Mouse (Mus musculus): ENCODE results near the gene Pde12. TPM values are rescaled to one million over a fixed set of nuclear protein-coding genes. Genes with fewer than 3 reads are reported as not detected.

The Pde12 gene
- polyA plus RNA-seq, 1 experiment = 3.9 TPM

GRCm38 (mm10) chr14:26645989-26646650 lies 23.6 kb downstream of the Pde12 start:
- Histone ChIP-seq H3K27me3 (replicated peaks; ENCODE audit: control insufficient read depth, insufficient read depth, low read length) (no peaks in the 10 kb centered on the region), H3K4me1 (ENCODE audit: control insufficient read depth, insufficient read depth, low read length) (no peaks in the 10 kb centered on the region; the same call in 1 of the 2 replicates), H3K4me3 (ENCODE audit: insufficient read depth, low read depth, low read length) (no peak overlapping the region), H3K36me3 (ENCODE audit: control insufficient read depth, insufficient read depth, low read length) (no peaks in the 10 kb centered on the region; the same call in 1 of the 2 replicates), H3K27ac (ENCODE audit: insufficient read depth, low read depth, low read length) (no peak overlapping the region)
- DNase-seq = no peak
- TF ChIP-seq CTCF (conservative IDR thresholded peaks at IDR 0.05; ENCODE audit: insufficient read depth, insufficient read length, low read depth, low read length) = no peak
- TF ChIP-seq POLR2A (IDR thresholded peaks at IDR 0.05; ENCODE audit: low read depth, low read length) = no peak
- WGBS = 68% methylated on average over 5 of the region's 5 CpGs

DNA sequence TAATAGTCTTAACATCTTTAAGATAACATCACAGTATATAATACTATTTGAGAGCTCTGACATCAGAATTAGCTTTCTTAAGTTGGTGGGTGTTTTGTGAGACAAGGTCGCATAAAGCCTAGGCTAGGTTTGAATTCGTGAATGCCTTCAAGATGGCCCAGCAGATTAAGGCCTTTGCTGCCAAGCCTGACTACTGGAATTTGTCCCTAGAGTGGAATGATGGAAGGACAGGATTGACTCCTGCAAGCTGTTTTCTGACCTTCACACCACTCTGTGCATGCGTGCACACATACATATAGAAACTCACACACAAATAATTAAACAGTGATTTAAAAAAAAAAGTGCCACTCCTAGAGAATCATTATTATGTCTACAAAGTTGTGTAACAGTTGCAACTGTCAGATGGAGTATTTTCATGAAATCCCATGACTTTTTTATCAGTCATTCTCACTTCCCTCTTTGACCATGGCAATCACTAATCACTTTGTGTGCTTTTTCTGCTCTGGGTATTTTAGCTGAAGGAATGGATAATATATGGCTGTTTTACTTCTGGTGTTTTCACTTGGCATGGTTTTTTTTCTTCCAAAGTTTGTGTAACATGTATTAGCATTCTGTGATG lies 26.6 kb downstream of the Pde12 start:
- no peak overlapping the region for H3K27ac ChIP-seq (ENCODE audit: insufficient read depth, low read depth, low read length)
- peak; percentile 35 for DNase-seq
- H3K27me3 ChIP-seq (replicated peaks; ENCODE audit: control insufficient read depth, insufficient read depth, low read length) = no peaks in the 10 kb centered on the region
- 37% methylated on average over 3 of the region's 3 CpGs for WGBS
- no peaks in the 10 kb centered on the region; the same call in 1 of the 2 replicates for H3K36me3 ChIP-seq (ENCODE audit: control insufficient read depth, insufficient read depth, low read length)
- no peak overlapping the region for H3K4me3 ChIP-seq (ENCODE audit: insufficient read depth, low read depth, low read length)
- TF ChIP-seq CTCF (conservative IDR thresholded peaks at IDR 0.05; ENCODE audit: insufficient read depth, insufficient read length, low read depth, low read length) (no peak), POLR2A (IDR thresholded peaks at IDR 0.05; ENCODE audit: low read depth, low read length) (no peak)
- peaks cover 4% of the 10 kb centered on the region; the same call in 1 of the 2 replicates for H3K4me1 ChIP-seq (ENCODE audit: control insufficient read depth, insufficient read depth, low read length)

DNA sequence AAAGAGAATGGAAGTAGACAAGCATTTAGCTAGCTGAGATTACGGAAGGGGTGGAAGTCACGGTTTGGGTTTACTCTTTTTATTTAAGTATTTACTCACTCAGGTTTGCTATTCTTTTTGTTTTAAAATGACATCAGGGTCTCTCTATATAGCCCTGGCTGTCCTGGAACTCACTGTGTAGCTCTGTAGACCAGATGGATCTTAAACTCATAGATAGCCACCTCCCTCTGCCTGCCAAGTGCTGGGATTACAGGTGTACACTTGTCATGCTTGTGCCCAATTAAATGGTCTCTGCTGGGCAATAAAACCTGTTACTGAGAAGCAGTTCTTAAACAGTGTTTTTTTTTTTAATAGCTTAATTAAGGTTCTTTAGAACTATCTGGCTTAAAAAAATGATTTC lies 29.7 kb downstream of the Pde12 start:
- peaks cover 7% of the 10 kb centered on the region; the same call in 1 of the 2 replicates for H3K4me1 ChIP-seq (ENCODE audit: control insufficient read depth, insufficient read depth, low read length)
- H3K27ac ChIP-seq (ENCODE audit: insufficient read depth, low read depth, low read length) = no peak overlapping the region
- DNase-seq = peak; percentile 38
- no peaks in the 10 kb centered on the region for H3K27me3 ChIP-seq (replicated peaks; ENCODE audit: control insufficient read depth, insufficient read depth, low read length)
- TF ChIP-seq POLR2A (IDR thresholded peaks at IDR 0.05; ENCODE audit: low read depth, low read length) (no peak), CTCF (conservative IDR thresholded peaks at IDR 0.05; ENCODE audit: insufficient read depth, insufficient read length, low read depth, low read length) (peak; percentile 33)
- H3K4me3 ChIP-seq (ENCODE audit: insufficient read depth, low read depth, low read length) = peak overlapping the region; percentile 20; the same call in 1 of the 2 replicates
- no peaks in the 10 kb centered on the region for H3K36me3 ChIP-seq (ENCODE audit: control insufficient read depth, insufficient read depth, low read length)
- WGBS = 18% methylated on average over 2 of the region's 2 CpGs

- WGBS = under 1% methylated on average over 11 of the region's 11 CpGs
Measured at GRCm38 (mm10) chr14:26639251-26639650, 30.4 kb downstream of the Pde12 start.

DNA sequence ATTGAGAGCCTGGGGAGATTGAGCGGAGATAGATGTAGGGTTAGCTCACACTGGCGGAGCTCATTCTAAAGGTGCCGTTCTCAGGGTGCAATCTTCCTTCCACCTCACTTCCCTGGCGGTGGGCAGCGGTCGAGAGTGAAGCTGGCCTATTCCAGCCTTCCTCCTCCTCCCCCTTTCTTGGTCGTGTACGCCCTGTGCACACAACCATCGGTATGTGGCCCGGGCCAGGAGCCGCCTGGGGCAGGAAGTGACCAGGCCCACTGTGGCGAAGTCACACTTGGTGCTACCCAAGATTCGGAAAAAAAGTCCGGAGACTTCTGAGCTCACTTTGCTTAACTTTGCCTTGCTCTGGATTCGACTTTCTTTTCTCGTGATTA lies 31.0 kb downstream of the Pde12 start:
- H3K27me3 ChIP-seq (replicated peaks; ENCODE audit: control insufficient read depth, insufficient read depth, low read length) = no peaks in the 10 kb centered on the region
- peak; percentile 77 for DNase-seq
- peak overlapping the region; percentile 84 for H3K4me3 ChIP-seq (ENCODE audit: insufficient read depth, low read depth, low read length)
- WGBS = under 1% methylated on average over 16 of the region's 16 CpGs
- TF ChIP-seq POLR2A (IDR thresholded peaks at IDR 0.05; ENCODE audit: low read depth, low read length) (peak; percentile 19), CTCF (conservative IDR thresholded peaks at IDR 0.05; ENCODE audit: insufficient read depth, insufficient read length, low read depth, low read length) (0 out of 2 replicates have a peak, but pooled peaks have one; percentile 4)
- no peaks in the 10 kb centered on the region for H3K36me3 ChIP-seq (ENCODE audit: control insufficient read depth, insufficient read depth, low read length)
- H3K4me1 ChIP-seq (ENCODE audit: control insufficient read depth, insufficient read depth, low read length) = peaks cover 7% of the 10 kb centered on the region; the same call in 1 of the 2 replicates
- peak overlapping the region; percentile 90 for H3K27ac ChIP-seq (ENCODE audit: insufficient read depth, low read depth, low read length)

More at GRCm38 (mm10) chr14:26639251-26639650, 30.4 kb downstream of the Pde12 start:
- H3K27ac ChIP-seq (ENCODE audit: insufficient read depth, low read depth, low read length) = peak overlapping the region; percentile 47
- H3K27me3 ChIP-seq (replicated peaks; ENCODE audit: control insufficient read depth, insufficient read depth, low read length) = no peaks in the 10 kb centered on the region
- H3K4me3 ChIP-seq (ENCODE audit: insufficient read depth, low read depth, low read length) = peak overlapping the region; percentile 85
- no peak for DNase-seq
- TF ChIP-seq CTCF (conservative IDR thresholded peaks at IDR 0.05; ENCODE audit: insufficient read depth, insufficient read length, low read depth, low read length) = no peak
- peaks cover 7% of the 10 kb centered on the region; the same call in 1 of the 2 replicates for H3K4me1 ChIP-seq (ENCODE audit: control insufficient read depth, insufficient read depth, low read length)
- H3K36me3 ChIP-seq (ENCODE audit: control insufficient read depth, insufficient read depth, low read length) = no peaks in the 10 kb centered on the region

DNA sequence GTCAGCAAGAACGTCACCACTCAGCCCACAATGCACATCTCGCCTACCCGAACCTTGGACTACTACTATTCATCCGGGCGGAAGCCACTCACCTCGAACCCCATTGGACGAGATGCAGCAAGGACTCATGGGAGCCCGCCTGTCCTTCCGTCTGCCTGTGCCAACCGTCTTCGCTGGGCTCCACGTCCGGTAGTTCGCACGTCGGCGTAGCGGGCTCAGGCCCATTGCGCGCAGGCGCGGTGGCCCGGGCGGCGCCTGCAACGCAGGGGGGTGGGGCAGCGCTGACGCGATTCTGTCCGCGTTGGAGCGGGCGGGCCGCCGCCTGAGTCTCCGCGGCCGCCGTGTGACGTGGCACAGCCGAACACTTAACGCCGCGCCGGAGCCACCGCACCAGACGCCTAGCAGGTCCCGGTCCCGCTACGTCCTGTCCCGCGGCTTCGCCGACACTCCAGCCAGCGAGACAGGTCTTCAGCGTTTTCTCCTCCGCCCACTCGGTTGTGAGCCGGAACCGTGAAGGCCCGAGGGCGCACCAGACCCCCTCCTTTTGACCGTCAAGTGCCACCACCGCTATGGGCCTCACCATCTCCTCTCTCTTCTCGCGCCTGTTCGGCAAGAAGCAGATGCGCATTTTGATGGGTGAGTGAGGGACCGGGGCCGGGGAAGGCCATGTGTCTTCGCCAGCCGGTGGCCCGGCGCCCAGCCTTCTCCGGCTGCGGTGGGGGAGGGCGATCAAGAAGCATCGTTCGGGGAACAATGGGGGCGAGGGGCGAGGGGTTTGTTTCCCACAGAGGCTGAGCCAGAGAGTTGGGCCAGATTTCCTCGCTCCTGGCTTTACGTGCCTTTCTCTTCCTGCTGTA lies 31.6 kb downstream of the Pde12 start, which contains the start of gene Arf4:
Gene Arf4 (plus strand): TSS at position 224 of the 857 bp plus-strand sequence.
- TF ChIP-seq POLR2A (IDR thresholded peaks at IDR 0.05; ENCODE audit: low read depth, low read length) (peak; percentile 89), CTCF (conservative IDR thresholded peaks at IDR 0.05; ENCODE audit: insufficient read depth, insufficient read length, low read depth, low read length) (no peak)
- WGBS = under 1% methylated on average over 83 of the region's 83 CpGs

More for the DNA sequence above, 31.6 kb downstream of the Pde12 start, which contains the start of gene Arf4:
- Histone ChIP-seq H3K4me1 (ENCODE audit: control insufficient read depth, insufficient read depth, low read length) (peaks cover 7% of the 10 kb centered on the region; the same call in 1 of the 2 replicates), H3K27me3 (replicated peaks; ENCODE audit: control insufficient read depth, insufficient read depth, low read length) (no peaks in the 10 kb centered on the region), H3K27ac (ENCODE audit: insufficient read depth, low read depth, low read length) (peak within 1 kb of the TSS; percentile 90), H3K36me3 (ENCODE audit: control insufficient read depth, insufficient read depth, low read length) (no peaks in the 10 kb centered on the region), H3K4me3 (ENCODE audit: insufficient read depth, low read depth, low read length) (peak within 1 kb of the TSS; percentile 84)
- DNase-seq = peak; percentile 99

All from kidney, adult 2 months (tissue).